Mouse (Mus musculus) adrenal gland, postnatal 14 days (tissue): ENCODE measurements at regions not wholly inside any gene's neighbourhood (a gene's known extent, or its start where the extent isn't known, plus 50 kb on each side); places are given as distances from the start of the nearest gene placed in this dataset.

Source experiments
- DNase-seq: peaks from one replicate; pipeline ENCODE4 v3.0.0; 2021; ENCODE audit warnings: mixed read lengths

DNA sequence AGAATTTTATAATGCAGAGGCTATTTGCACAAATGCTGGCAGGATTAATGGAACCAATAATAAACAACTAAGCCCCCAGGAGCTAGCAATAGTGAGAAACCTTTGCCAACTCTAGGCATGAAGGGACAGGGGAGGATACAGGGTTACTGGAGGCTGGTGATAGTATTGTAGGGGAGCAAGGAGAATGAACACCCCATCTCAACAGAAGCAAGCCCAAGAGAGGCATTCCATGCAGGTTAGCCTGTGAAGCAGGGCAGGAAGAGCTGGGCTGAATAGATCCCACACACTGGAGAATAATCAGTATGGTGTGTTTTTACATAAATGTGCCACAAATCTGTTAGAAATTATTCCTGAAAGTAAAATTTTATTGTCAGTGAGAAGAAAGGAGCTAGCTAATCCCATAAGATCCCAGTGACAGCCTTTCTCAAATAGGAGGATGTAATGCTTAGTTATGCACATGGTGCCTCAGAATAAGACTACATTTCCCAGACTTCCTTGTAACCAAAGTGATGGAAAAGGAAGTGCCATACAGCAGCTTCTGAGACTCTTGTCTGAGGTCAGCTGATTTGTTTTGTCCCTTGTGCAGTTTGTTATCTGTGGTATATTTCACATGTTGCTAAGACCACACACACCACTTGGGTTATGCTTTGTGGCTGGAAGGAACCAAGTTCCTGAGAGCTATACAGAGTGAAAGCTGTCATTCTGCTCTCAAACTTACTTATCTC is 111.1 kb downstream of the Ccdc71l start:
- no peak for DNase-seq

DNA sequence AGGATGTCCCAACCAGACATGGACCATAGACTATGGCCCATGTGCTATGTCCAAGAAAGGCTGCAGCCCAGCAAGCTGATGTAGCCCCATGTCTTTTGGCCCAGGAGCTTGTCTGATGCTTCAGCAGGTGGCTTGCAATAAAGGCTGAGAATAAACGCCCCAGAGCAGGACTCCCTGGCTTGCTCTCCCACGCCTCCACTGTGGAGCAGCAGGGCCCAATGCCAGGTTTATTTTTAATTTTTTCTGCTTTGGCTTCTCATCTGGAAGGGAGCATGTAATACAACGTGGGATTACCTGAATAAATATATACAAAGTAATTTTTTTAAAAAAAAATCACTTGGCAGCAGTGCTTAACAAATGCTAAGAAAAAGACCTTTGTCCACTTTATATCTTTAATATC is 125.7 kb downstream of the Ccdc71l start:
- no peak for DNase-seq

DNA sequence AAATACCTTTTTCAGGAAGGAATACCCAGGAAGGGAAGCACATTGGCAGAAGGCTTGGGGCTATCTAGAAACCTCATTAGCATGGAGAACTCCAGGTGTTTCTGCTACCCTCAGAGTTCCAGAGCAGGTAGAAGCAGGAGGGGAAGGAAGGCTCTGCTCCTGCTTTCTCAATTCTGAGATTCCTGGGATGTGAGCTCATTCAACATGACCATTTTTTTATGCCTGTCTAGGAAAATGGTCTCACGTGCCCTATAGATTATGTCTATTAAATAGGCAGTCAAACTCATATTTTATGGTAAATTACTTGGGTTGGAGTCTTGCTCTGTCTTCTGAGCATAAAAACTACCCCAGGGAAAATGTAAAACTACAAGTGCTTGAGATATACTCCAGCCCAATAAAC is 130.2 kb downstream of the Ccdc71l start:
- no peak for DNase-seq

- DNase-seq, result no peak
Measured at GRCm38 (mm10) chr12:32525586-32525985, 147.1 kb downstream of the Ccdc71l start.

DNA sequence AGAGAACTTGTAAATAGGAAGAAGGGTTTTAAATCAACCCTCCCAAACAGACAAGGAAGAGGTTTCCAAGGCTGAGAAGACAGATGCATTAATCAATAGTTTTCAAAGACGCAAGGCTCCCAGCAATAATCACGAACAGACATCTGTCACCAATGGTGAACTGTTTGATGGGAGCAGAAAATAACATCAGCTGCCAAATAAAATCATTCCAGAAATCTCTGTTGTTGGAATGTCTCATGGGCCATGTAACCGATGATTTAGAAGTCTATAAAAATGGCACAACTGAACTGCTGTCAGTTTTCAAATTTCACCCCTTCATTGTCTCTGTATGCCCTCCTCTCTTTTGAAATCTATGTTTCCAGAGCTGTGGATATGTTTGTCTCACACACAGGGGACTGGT is 152.7 kb downstream of the Ccdc71l start:
- no peak for DNase-seq

DNA sequence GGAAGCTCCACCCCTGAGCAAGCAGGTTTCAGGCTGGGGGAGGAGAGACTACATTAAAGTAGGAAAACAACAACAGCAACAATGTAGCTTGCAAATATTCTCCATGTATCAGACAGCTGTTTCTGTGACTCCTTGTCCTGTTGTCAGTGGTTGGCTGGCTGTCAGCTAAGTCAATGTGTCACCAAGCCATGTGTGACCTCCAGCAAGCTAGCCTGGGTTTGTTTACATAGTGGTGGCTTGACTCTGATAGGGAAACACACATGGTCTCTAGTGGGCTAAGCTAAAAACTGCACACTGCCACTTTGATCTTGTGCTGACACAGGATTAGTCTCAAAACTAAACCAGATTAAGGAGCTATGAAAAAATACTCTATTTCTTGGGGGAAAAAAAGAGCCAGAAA is 155.1 kb downstream of the Ccdc71l start:
- peak; percentile 53 for DNase-seq

DNA sequence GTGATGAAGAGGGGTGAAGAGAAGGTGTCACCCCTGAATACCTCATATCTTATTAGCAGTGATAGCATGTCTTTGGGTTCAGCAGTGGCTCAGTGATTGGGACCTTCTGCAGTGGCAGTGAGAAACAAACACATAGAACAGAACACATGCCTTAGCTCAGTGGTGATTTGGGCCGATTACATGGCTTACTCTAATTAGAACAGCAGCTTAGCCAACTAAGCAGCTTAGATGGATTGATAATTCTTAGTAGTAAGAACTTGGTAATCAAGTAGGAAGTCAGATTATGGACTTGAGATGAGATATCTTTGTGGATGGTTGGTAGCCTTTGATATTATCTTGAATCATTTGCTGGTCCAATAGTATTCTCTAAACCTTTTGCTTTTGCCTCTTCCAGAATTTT is 167.0 kb downstream of the Ccdc71l start:
- no peak for DNase-seq

DNA sequence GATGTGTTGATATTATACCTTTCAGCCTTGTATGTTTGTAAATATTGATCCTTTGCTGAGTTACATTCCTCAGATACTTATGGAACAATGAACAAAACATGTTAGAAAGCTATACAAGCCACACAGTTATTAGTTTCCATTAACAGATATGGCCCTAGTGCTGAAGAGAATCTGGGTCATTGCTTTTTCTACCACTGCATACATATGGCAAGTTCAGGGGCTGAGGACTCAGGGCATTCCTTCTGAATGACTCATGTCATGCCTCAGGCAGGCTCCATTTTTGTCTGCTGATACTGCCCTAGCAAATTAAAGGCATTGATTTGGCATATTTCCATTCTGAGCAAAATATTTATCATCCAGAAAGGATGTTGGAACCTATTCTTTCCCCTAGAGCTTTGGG is 167.9 kb downstream of the Ccdc71l start:
- DNase-seq, result no peak

DNA sequence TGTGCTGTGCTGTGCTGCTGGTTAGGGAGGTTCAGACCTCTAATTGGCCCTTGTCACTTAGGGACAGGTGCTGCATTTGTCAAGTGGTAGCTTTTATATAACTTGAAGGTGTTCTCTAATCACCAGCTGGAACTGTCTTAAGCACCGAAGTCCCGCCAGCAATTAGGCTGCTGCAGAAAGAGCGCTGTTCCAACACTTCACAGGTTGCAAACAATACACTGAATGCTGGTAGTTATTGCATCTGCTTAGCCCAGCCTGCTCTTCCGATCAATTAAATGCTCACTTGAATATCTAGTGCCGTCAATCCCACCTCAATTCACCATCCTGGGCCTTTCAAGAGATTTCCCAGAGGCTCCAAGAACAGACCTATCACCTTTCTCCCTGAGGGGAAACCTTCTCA is 175.3 kb downstream of the Ccdc71l start:
- no peak for DNase-seq

DNA sequence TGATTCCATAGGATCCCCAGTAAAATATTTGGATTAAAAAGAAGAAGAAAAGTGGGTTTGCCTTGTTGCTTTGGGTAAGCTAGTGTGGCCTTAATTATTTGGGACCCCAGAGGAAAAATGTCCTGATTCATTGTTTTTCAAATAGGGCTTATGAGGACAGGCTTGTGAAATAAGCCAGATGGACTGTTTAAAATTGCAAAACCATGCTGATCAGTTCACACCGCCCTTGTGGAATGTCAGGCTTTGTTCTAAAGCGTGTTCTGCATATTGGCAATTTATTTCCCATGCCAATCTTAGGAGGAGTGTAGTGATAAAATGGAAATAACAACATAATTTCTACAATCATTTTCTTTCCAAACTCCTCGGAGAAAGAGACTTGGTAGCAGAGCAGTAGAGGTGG is 189.3 kb downstream of the Ccdc71l start:
- DNase-seq, result no peak

DNA sequence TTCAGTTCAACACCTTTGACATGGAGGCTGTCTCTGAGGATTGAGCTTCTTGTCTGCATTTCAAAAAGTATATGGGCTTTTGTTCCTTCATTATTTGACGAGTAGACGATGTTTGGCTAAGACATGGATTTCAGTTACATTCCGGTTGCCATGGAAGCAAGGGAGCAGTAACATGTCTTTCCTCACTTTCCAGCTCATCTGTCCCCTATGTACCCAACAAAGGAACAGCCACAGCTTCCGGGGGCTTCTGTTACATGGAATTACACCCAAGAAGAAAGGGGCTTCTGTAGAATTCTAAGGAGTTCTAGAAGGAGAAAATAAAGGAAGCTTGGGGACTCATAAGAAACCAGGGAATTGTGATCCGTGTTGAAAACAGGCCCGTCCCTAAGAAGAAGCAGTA is 202.8 kb downstream of the Ccdc71l start:
- no peak for DNase-seq

GRCm38 (mm10) chr12:32602131-32602815 is 217.1 kb upstream of the Nampt start:
- no peak for DNase-seq

DNA sequence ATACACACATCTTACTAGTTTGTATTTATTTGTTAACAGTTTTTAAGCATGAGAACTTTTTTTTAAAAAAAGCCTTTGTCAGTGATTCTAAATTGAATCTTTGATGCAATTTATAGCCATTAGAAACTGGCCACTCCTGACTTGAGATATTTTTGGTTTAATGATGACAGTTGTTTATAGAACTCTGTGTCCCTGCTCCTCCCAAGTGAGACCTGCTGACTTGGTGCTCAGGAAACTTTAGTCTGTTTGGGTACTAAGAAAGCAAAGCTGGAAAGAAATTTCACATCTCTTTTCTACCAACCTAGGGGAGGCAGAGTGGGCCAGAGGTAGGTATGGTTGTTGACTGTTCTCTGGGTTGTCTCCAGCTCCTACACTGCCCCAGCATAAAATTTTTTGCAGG is 214.0 kb upstream of the Nampt start:
- DNase-seq, result no peak

DNA sequence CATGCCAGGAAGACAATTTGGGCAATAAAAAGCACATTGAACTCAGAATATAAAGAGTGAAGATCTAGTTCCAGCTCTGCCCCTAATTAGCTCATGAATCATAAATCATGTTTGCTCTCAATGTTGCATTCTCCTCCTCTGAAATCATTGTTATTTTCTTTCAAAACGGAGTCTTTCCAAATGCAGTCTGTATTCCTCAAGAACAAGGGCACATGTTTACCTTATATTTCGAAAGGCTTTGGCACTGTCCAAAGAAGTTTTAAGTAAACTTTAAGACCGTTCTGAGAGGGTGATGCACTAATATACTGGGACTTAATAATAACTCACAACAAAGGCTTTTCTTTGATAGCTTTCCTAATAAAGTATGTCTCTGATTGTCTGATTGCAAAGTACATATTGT is 204.3 kb upstream of the Nampt start:
- no peak for DNase-seq

GRCm38 (mm10) chr12:32616086-32616485 is 203.3 kb upstream of the Nampt start:
- peak; percentile 78 for DNase-seq

- DNase-seq, result no peak
Measured at GRCm38 (mm10) chr12:32617031-32617430, 202.3 kb upstream of the Nampt start.

GRCm38 (mm10) chr12:32619830-32620229 is 199.5 kb upstream of the Nampt start:
- DNase-seq, result no peak

DNA sequence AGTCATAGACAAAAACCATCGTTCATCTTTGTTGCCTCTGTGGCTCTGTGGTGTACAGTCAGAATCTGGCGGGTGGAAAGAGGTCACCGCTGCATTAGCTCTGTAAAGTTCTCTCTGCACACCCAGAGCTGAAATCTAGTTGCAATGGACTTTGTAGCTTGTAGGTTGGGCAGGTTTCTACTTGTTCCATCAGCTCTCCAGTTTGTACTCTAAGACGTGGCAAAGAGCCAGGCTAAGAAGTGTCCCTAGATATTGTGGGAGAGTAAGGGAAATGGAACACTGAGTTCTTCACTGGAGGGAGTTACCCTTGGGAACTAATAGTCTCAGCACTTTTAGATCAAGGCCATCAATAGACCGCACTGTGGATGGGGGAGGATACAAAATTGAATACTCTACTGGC is 197.6 kb upstream of the Nampt start:
- DNase-seq, result no peak

DNA sequence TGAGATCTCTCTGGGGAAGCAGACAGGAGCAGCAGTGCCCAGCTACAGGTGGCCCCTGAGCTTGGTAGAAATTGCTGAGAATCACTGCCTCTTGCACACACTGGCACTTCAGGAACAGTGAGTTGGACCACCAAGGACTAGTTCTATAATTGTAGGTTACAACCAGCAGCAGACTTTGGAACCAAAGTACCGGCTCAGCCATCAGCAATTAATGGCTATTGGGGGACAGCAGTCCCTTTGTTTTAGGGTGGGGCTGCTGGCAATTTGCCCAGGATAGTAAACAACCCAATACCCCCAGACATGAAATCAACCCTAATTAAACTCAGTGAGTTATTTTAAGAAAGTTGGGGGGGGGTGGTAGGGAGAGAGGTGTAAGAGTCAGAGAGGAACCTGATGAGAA is 190.8 kb upstream of the Nampt start:
- DNase-seq, result no peak

GRCm38 (mm10) chr12:32632935-32633334 is 186.4 kb upstream of the Nampt start:
- no peak for DNase-seq

- DNase-seq, result no peak
Measured at GRCm38 (mm10) chr12:32635055-32635454, 184.3 kb upstream of the Nampt start.

DNA sequence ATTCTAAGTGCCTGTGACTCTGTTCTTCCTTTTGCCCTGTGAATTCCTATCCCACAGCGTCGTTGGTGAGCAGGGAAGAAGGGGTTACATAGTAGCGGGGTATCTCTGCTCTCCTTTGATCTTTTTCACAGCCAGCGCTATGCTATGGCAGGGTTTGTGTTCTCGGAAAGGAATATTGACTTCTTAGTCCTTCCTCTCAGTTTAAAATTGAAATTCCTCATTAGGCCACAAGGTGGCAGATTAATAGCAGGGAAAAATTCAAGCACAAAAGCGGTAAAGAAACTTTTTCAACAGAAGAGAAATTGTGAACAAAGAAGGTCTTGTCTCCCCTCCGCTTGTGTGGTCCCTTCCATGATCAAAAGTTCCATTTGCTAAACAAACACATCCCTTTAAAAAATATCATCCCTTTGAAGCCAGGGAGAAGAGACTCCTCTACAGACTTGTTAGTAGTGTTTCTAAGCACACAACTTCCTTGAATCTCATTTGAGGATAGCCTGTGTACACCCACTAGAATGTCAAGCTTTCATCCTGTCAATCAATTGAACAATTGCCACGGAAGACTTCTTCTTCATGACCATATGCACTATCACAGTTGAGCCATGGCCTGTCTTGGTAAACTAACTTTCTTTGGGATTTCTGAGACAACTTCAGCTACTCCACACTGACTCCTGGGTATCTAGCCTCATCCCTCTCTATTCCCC is 181.8 kb upstream of the Nampt start:
- no peak for DNase-seq

DNA sequence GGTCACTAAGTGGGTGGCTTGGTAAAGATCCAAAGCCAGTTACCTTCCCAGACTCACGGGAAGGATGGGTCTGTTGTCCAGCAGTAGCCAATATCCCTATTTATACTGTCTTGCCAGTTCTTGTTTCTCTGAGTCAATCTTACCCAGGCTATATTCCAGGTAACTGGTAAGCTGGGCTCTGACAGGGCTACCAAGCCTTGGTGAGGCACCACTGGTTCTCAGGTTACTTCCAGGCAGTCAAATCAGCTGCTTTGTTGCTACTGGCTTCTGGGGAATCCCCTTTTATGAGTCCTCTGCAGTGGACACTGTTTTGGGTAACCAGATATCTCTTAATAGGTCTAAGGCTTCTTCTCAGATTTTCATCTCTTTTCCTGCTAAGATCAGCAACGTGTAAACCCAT is 178.8 kb upstream of the Nampt start:
- no peak for DNase-seq

DNA sequence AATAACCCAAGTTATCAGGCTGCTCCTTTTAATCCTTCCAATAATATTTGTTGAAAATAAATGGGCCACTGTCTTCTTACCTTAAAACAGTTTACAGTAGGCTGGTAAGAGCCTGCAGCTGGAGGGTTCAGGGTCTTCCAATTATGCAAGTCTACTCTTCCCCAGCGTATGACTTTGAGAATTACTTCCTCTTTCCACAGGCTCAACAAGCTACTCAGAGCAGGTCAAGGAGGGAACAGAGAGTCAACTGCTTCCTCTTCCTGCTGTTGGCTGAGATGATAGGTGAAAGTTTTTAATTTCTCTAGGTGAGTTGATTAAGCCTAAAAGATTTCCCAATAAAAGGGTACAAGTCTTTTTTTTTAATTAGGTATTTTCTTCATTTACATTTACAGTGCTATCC is 176.9 kb upstream of the Nampt start:
- no peak for DNase-seq
